Mouse (Mus musculus) regulatory T cell (primary cell): ENCODE results near the gene Hoxa13.

Experiments used
- in situ Hi-C: fragments of 300-600 bp; cut with MboI, MseI; formaldehyde crosslinking; loops from one replicate; pipeline ENCODE4 v1.15.1; 2025; ENCODE audit warnings: high pct_unique_total_duplicates

The Hoxa13 gene

DNA sequence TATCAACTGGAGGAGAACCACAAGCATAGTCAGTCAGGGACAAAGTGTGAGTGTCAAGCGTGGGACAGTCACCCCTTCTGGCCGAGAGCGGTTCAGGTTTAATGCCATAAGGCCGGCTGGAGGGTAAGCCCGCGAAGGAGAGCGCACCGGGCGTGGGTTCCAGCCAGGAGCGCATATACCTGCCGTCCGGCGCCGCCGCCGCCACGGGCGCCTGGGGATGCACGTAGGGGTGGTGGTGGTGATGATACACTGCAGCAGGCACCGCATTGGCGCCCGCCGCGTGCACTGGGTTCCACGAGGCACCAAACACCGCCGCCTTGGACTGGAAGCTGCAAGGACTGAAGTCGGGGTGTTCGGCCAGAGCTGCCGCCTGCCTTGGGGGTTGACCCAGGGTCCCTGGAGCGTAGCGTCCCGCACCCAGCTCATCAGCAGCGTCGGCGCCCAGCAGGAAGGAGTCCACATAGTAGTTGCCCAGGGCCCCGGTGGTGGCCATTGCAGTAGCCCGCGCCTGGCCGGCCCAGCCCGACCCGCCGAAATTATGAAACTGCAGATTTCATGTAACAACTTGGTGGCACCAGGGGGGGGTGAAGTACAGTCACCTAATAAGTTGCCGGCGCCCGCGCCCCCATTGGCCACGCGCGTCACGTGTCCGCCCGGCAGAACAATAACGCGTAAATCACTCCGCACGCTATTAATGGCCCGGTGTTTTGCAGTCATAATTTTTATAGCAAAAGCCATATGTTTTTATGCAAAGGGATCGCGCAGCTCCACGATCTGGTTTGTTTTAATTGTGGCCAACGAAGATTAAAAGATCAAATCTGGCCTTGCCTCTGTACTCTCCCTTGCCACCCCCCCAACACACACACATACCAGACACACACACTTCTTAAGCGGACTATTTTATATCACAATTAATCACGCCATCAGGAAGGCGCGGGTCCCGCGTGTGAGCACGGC is 34.8 kb downstream of the Hoxa13 start:
- in situ Hi-C loops, result loop anchor here (5.0 to 10.0 kb wide), 2 partner anchors 219 to 1021 kb away; no protein-coding TSS in a partner anchor

- in situ Hi-C loops, result loop anchor here (5.0 to 25.0 kb wide), 3 partner anchors 218 to 1020 kb away; no protein-coding TSS in a partner anchor
Observed at GRCm38 (mm10) chr6:52224895-52225611, 35.6 kb downstream of the Hoxa13 start.

GRCm38 (mm10) chr6:52223939-52224760 is 36.5 kb downstream of the Hoxa13 start:
- in situ Hi-C loops, result loop anchor here (10.0 to 25.0 kb wide), 2 partner anchors 362 to 1019 kb away; no protein-coding TSS in a partner anchor

GRCm38 (mm10) chr6:52222729-52223128 is 38.0 kb downstream of the Hoxa13 start:
- in situ Hi-C loops, result loop anchor here (10.0 to 25.0 kb wide), 2 partner anchors 360 to 1018 kb away; no protein-coding TSS in a partner anchor

DNA sequence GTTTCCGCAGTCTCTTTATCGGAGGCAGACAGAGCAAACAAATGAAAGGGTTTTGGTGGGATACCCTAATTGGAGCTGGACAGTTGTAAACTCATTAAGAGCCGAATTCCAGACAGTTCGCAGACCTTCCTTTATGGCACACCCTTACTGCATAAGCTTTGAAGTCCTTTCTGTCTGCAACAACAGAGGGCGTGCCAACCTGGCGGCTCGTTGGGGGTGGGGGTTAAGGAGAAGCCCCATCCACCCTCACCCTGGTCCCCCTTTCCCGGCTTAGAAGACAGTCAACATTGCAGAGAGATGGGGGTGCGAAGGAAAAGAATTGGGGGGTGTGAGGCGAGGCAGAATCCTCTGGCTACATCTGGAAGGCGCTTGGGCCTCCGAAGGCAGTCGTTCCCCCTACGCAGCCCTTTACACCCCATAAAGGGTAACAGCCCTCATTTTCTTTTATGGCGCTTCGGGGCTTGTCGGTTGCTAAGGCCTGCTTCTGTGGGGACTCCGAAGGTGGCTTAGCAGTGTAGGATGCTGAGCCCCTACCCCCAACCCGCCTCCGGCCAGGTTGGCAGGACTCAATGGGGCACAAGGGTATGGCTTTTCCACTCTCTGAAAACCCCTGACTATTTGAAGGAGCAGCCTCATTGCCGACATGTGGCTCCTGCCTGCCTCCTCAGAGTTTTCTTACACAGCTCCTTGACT is 38.5 kb downstream of the Hoxa13 start:
- in situ Hi-C loops, result loop anchor here (10.0 to 25.0 kb wide), 2 partner anchors 360 to 1017 kb away; no protein-coding TSS in a partner anchor

DNA sequence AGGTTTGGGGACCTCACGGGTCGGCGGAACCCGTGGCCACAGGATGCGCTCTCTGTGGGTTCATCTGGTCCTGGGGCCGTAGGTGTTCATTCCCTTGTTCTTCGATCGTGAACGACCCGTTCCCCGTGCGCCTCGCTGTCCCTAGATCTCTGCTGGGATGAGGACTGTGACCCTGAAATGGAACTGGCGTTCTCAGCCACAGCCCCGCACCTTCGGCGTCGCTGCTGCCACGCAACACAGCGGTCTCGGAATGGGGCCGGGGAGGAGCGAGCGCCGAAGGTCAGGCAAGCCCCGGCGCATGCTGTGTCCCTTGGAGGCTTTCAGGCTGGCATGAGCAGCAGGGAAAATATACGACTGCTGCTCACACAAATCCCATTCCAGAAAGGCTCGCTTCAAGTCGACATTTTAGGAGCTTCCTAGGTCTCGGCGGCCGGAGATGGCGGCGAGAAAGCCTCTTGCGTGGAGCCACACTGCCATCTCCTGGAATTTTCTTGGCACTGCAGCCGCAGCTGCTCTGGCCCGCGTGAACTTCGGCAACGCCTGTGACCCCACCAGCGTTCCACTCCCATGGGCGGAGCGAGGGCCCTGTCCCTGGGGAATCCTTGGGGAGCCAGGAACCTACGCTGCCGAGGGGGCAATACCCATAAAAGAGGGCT is 39.2 kb downstream of the Hoxa13 start, which contains the start of gene Hoxa7:
Gene Hoxa7, minus strand, starts transcription at position 518 of the 656 bp plus-strand sequence.
- in situ Hi-C loops, result loop anchor here (10.0 to 25.0 kb wide), 2 partner anchors 359 to 1017 kb away; no protein-coding TSS in a partner anchor

DNA sequence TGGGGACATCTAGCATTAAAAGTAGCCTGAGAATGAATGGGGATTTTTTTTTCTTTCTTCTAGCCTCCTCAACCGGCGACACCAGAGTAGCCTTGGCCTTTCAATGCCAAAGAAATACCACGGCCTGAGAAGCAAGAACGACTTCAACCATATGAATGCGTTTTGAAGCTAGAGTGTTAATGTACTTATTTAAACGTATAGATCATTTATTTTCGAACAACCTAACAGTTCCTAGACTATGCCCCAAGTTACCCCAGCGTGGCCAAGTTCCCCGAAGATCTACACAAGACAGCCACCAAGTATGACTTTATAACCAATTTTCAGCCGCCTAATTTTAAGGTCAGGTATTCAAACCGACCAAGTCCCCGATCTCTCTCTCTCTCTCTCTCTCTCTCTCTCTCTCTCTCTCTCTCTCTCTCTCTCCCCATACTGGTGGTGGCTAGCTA is 39.8 kb downstream of the Hoxa13 start:
- in situ Hi-C loops, result loop anchor here (10.0 to 25.0 kb wide), 2 partner anchors 359 to 1016 kb away; no protein-coding TSS in a partner anchor

GRCm38 (mm10) chr6:52220003-52220864 is 40.4 kb downstream of the Hoxa13 start:
- in situ Hi-C loops, result loop anchor here (10.0 to 25.0 kb wide), 2 partner anchors 358 to 1015 kb away; no protein-coding TSS in a partner anchor

GRCm38 (mm10) chr6:52219234-52219942 is 41.3 kb downstream of the Hoxa13 start:
- in situ Hi-C loops, result loop anchor here (5.0 to 25.0 kb wide), 3 partner anchors 357 to 1045 kb away; no protein-coding TSS in a partner anchor

DNA sequence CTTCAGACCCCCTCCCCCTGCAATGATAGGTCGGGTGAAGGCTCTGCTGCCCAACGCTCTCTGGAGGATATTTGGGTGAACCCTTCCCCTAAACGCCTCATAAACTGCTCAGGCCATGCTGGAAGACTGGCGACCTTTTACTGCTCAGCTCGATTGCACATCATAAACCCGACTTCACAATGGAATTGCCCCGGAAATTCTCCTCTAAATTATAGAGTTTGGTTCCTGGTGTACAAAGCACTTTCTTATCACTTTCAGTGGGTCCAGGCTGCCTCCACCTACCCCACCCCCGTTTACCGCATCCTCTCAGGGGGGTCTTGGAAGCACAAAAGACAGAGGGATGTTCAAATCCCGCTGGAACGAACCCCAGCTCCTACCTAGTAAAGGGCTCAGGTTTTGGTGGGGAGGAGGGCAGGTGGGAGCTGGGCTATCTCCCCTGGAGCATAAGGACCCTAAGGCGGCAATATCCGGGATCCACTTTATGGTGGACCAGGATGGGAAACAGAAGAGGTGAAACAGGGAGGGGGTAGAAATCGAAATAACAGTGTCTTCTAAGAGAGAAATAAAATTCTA is 42.0 kb downstream of the Hoxa13 start:
- in situ Hi-C loops, result loop anchor here (5.0 to 25.0 kb wide), 3 partner anchors 356 to 1044 kb away; no protein-coding TSS in a partner anchor

- in situ Hi-C loops, result loop anchor here (5.0 to 25.0 kb wide), 3 partner anchors 356 to 1043 kb away; no protein-coding TSS in a partner anchor
Observed at GRCm38 (mm10) chr6:52217895-52218642, 42.6 kb downstream of the Hoxa13 start.

- in situ Hi-C loops, result loop anchor here (5.0 to 25.0 kb wide), 3 partner anchors 355 to 1043 kb away; no protein-coding TSS in a partner anchor
Observed at GRCm38 (mm10) chr6:52217459-52217768, 43.3 kb downstream of the Hoxa13 start.

DNA sequence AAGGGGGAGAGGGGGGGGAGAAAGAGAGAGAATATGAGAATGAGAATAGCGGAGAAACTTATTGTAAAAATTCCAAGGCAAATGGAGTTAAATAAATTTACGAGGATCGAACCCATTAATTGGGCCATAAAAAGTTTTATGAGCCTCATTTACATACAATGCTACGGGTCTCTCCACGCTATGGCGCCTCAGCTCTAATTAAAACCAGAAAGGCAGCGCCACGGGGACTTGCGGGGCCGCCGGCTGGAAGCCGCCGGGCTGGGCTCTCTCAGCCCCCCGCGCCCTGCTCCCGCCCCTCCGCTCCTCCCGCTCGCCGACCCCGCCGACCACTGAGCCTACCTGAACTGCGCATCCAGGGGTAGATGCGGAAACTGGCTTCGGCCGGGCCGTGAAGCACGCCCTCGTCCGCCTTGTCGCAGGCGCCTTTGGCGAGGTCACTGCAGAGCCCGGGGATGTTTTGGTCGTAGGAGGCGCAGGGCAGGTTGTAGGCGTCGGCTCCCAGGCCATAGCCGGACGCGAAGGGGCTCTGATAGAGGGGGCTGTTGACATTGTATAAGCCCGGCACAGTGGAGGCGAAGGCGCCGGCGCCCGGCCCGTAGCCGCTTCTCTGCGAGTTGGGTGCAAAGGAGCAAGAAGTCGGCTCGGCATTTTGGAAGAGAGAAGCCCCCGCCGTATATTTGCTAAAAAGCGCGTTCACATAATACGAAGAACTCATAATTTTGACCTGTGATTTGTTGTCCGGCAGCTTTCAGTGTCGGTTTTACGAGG is 43.8 kb downstream of the Hoxa13 start:
- in situ Hi-C loops, result loop anchor here (5.0 to 25.0 kb wide), 3 partner anchors 355 to 1042 kb away; no protein-coding TSS in a partner anchor

GRCm38 (mm10) chr6:52215771-52216535 is 44.7 kb downstream of the Hoxa13 start:
- in situ Hi-C loops, result loop anchor here (5.0 to 25.0 kb wide), 3 partner anchors 354 to 1041 kb away; no protein-coding TSS in a partner anchor

DNA sequence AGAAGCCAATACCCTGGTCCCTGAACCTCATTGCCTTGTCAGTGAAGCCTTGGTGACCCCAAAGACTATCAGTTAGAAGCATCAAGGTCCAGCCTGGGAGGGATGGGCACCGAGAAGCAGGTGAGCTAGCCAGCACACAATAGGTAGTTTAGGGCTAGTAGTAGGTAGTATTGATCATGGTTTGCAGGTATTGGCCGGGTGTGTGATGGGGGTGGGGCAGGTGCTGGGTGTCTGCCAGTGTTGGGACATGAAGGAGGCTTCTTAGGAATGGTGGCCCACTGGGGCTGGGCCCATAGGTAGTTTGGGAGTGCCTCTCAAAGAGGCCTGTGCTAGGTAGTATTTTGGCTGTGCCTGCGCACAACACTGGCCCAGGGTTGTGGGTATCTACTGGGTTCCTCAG is 45.6 kb downstream of the Hoxa13 start:
- in situ Hi-C loops, result loop anchor here (5.0 to 25.0 kb wide), 3 partner anchors 353 to 1040 kb away; no protein-coding TSS in a partner anchor
